Comparison of ENCODE assay signal across 20 mouse cellular contexts in the genomic region with DNA sequence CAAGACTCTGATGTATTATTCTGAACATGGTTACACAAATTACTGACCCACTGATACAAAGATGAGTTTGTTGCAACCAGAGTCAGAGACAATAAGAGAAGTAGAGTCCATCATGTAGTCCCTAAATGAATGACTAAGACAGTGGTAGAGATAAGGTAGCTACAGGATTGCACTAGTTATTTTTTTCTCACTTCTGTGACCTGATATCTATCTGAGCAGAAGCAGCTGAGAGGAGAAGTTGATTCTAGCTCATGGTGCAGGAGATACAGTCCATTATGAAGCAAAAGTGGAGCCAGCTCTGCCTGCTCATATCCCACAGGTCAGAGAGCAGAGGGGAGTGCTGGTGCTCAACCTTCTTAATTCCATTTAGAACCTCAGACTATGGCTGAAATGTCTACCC. TPM values are rescaled to one million over a fixed set of nuclear protein-coding genes. Genes with fewer than 3 reads are reported as not detected.
"Had no signal": no experiment of that assay in that cellular context is flagged by ENCODE, and none has a peak within 500 bp of the region (broad histone marks: within the 10 kb centered on the region; RNA-seq: fewer than 3 reads in every experiment).

No protein-coding gene starts in this region.

- H3K27ac ChIP-seq: layer of hippocampus, adult 2 months; left cerebral cortex, adult 2 months; liver, embryonic 15.5 days; macrophage; stomach, embryonic 15.5 days had no signal

- H3K4me2 ChIP-seq: liver, embryonic 15.5 days; lung, embryonic 14.5 days; midbrain, embryonic 11.5 days; stomach, embryonic 15.5 days had no signal

- DNase-seq: kidney, adult 18-20 months; kidney, adult 9 months; kidney, postnatal 14 days; layer of hippocampus, postnatal 36 days; lung, embryonic 14.5 days; midbrain, embryonic 14.5 days; right cerebral cortex, postnatal 25 days; spleen, adult 18-20 months; thymus, postnatal 25 days had no signal

- H3K4me3 ChIP-seq: layer of hippocampus, adult 2 months; left cerebral cortex, adult 2 months; liver, embryonic 15.5 days; megakaryocyte, embryonic 14.5 days; stomach, embryonic 15.5 days had no signal

- H3K9ac ChIP-seq: liver, embryonic 15.5 days; lung, embryonic 14.5 days; stomach, embryonic 15.5 days had no signal

- H3K4me1 ChIP-seq: stomach, embryonic 15.5 days had no signal

- H3K9me3 ChIP-seq: liver, embryonic 15.5 days; megakaryocyte, embryonic 14.5 days; stomach, embryonic 15.5 days had no signal

- H3K27me3 ChIP-seq: liver, embryonic 15.5 days; megakaryocyte, embryonic 14.5 days; stomach, embryonic 15.5 days had no signal

- ATAC-seq: inflammation-experienced regulatory T-cells, adult 6 months; intestine, embryonic 16.5 days; lung, postnatal 0 days had no signal

- H3K36me3 ChIP-seq: liver, embryonic 15.5 days; stomach, embryonic 15.5 days had no signal

RNA-seq across cellular contexts. Expression of gene Gm28048, which starts 49.7 kb away (rescaled TPM):
- total RNA-seq: midbrain, postnatal 0 days had no signal
